Mouse (Mus musculus) brain, adult 10 weeks (tissue): ENCODE measurements around the gene Il6ra. TPM values are rescaled to one million over a fixed set of nuclear protein-coding genes. Genes with fewer than 3 reads are reported as not detected.

Experiments used
- polyA plus RNA-seq: library from polyadenylated mRNA; stranded (reverse); fragments of 350-450 nt; fragmentation: Illumina TruSeq; extraction: RNeasy Lipid Tissue Mini Kit (QIAGEN cat#74804); gene quantifications from one replicate; pipeline ENCODE4 v1.2.3, GENCODE M21; 2015; ENCODE audit warnings: low read depth, low replicate concordance

The Il6ra gene
- 2.0 TPM for polyA plus RNA-seq

DNA sequence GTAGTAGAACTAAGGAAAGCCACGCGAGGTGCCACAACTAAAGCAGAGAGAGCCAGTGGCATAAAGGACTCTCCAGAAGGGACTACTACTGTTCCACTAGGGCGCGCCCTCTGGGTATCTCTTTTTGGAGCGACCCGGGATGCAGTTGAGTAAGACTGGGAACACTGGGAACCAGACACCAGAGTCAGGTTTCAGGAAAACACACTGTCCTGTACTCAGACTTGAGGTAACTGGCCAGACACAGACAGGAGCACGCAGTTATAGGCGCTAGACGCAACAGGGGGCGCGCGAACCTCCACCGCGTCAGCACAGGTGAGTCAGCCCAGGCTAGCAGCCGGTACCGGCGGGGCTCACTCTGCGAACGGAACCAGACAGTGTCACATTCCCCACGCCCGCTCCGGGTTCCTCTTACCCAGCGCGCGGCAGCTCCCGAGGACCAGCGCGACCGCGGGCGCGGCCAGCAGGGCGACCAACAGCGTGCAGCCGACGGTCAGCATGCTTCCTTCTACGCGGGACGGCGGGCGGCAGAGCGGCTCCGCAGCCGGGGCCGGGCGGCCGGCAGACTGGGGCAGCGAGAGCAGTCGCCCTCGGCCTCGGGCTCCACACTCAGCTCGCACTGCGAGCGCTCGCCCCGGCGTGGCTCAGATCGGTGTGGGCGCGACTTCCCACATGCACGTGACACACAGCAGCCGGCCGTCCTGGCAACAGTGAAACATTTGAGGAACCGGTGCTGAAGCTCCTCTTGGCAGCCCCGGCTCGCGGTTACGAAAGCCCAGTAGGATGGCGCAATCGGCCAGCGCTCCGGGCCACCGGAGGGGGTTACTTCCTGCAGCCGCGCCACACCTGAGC lies at the start of gene Il6ra:
TSS of gene Il6ra (minus strand) at position 654 of the 849 bp plus-strand sequence.

DNA sequence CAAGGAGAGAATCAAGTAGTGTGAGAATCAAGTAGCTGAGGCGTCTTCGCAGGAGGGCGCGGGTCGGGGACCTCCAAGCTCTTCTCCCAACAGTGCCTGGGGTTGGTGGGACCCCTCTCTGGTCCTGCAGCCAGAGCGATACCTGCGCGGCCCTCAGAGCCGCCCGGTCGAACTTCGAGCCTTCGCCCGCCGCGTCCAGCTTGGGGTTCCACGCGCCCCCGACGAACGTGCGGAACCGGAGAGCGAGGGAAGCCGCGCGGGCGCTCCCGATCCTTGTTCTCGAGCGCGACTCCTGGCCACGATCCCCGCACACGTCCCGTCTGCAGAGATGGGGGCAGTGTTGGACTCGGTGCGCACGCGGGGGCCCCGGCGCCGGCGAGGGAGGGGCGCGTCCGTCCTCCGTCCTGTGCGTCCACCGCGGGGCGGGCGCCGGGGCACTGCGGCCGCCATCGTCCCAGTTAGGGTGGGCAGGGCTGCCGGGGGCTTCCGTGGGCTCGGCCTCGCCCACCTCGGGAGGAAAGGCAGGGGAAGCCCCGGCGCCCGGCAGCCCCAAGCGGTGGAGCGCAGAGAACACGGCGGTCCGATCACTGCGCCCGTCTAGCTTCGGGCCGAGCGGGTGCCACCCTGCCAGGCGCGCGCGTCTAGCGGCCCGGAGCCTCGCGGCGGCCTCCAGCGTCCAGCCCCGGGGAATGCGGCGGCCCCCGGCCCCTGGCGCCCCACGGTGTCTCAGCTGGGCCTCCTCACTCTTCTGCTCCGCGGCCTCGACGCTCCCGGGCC lies 82.0 kb downstream of the Il6ra start, which contains the start of gene She:
TSS of gene She (plus strand) at position 556 of the 777 bp plus-strand sequence.

Other genes starting within 250 kb of the Il6ra start
- 93.1 TPM for gene Adar, start 198.2 kb downstream of the Il6ra start, polyA plus RNA-seq
- gene Chrnb2, start 148.6 kb downstream of the Il6ra start, polyA plus RNA-seq: 23.4 TPM
- gene Ube2q1, start 139.6 kb downstream of the Il6ra start, polyA plus RNA-seq: 96.2 TPM
- gene She, start 81.8 kb downstream of the Il6ra start, polyA plus RNA-seq: 2.6 TPM
- gene Atp8b2, start 50.3 kb upstream of the Il6ra start, polyA plus RNA-seq: 49.7 TPM
- gene Hax1, start 85.6 kb upstream of the Il6ra start, polyA plus RNA-seq: 125 TPM
- 126 TPM for gene 4933434E20Rik, start 138.4 kb upstream of the Il6ra start, polyA plus RNA-seq
- gene Ubap2l, start 139.4 kb upstream of the Il6ra start, polyA plus RNA-seq: 73.2 TPM
- gene Tpm3, start 159.5 kb upstream of the Il6ra start, polyA plus RNA-seq: 200 TPM
- gene Nup210l, start 190.9 kb upstream of the Il6ra start, polyA plus RNA-seq: 0.12 TPM